Mouse (Mus musculus): Measurements from ENCODE around the gene Gchfr. TPM values are rescaled to one million over a fixed set of nuclear protein-coding genes. Genes with fewer than 3 reads are reported as not detected.

Gene Gchfr
- total RNA-seq, 1 experiment from 2014 or later: 35.4 TPM

DNA sequence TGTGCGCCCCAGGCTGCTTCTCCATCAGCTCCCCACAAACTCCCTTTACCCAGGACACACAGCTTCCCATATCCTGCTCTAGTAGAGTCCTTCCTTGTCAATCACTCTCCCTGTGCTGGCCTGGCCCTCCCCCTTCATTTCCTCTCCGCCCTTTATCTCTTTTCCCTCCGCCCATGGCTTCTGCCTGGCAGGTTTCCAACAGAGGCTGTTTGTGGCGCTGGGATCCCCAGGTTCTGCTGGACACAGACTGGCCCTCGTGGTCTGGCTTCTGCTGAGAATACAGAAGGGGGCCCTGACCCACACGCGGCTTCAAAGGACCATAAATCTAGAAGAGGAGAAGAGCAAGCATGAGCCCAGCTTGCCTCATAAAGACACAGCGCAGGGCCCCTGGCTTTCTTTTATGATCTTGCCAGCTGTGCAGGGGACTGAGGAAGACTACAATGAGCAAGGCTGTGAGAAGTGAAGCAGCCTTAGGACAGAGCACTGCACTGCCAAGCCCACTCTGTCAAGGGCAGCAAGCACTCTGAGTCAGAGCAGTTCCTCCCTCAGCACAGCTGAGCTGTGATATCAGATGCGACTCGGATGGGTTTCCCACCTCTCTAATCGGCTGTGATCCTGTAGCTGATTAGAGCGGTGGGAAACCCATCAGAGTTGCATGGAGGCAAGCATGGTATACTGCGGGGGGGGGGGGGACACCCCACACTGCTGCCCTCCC is 5.4 kb downstream of the Gchfr start:
- DNase-seq: peak; percentile 92

GRCm38 (mm10) chr2:119173991-119174651 is 6.5 kb downstream of the Gchfr start, which contains the start of gene Gm14137:
TSS of gene Gm14137 (plus strand) at chr2:119174509.
- peak; percentile 26 for DNase-seq

DNA sequence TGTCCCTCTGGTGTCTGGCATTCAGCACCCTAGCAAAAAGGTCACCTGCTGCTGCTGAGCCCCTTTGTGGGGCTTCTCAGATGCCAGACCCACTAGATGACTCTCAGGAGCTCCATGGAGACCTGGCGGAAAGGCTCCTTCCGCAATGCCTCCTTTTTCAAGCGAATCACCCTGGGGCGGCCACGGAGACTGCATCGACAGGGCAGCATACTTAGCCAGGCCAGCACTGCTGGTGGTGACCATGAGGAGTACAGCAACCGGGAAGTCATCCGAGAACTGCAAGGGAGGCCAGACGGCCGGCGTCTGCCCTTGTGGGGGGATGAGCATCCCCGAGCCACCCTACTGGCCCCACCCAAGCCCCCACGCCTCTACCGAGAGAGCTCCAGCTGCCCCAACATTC is 7.3 kb downstream of the Gchfr start:
- DNase-seq: no peak

DNA sequence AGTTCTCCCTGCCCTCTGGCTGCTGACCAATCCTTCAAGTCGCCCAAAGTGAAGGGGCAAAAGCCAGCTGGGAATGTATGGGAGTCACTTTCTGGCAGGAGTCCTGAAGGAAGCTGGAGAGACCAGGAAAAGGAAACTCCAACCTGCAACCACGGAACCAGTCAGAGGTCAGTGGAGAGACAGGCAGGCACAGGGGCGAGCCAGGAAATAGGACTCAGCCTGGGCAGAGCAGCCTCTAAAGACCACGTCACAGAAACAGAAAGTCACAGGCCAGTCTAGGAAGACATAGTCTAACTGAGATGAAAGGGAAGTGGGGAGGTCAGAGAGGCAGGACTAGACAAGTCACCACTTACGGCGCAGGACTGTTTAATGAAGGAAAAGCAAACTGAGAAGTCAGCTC is 8.0 kb downstream of the Gchfr start:
- DNase-seq: peak; percentile 34

- no peak for DNase-seq
These were observed 9.2 kb downstream of the Gchfr start for GRCm38 (mm10) chr2:119176761-119177160.

DNA sequence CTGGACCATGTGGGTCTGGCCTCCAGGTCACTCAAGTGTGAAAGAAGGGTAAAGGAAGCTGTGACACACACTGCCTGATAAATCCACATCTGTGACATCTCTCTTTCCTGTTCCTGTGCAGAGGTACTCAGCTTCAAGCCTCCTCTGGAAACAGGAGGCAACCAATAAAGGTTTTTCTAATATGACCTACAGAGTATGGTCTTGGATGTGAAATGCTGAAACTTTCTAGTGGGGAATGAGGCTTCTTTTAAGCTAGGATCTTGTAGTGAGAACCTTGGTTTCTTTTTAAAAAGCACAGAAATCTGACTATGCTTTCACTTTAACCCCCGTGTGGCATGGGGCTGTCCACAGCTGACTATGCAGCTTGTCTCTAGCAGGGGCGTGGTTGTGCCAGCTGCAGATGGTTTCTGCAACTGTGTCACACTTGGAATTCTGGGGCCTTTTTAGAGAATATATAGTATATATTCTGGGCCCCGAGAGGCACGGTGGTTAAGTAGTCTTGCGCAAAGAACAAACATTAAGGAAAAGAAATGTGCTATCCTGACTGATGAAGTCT is 9.9 kb downstream of the Gchfr start:
- no peak for DNase-seq

DNA sequence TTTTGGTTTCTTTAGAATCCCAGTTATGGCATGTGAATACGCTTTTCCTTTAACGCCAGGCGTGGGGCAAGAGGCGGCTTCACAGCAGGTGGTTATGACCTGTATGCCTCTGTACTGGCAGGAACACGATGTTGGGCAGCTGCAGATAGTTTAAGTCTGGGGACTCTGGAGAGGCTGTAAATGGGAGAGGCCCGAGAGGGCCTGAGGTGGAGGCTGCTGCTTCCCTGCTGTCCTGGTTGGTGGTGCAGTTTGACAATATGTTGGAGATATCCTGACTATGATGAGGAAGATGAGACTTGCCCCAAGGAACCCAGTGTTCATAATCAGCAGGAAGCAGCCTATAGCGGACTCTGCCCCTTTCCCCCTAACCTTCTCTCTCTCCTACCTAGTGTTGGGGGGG is 15.3 kb downstream of the Gchfr start:
- no peak for DNase-seq

- DNase-seq: peak; percentile 92
These were observed 21.6 kb downstream of the Gchfr start for GRCm38 (mm10) chr2:119189029-119189710.

GRCm38 (mm10) chr2:119190969-119191368 is 23.4 kb downstream of the Gchfr start:
- no peak for DNase-seq

- DNase-seq: no peak
These were observed 26.6 kb downstream of the Gchfr start for GRCm38 (mm10) chr2:119194140-119194539.

- DNase-seq: peak; percentile 24
These were observed 28.9 kb downstream of the Gchfr start for GRCm38 (mm10) chr2:119196316-119197108.

DNA sequence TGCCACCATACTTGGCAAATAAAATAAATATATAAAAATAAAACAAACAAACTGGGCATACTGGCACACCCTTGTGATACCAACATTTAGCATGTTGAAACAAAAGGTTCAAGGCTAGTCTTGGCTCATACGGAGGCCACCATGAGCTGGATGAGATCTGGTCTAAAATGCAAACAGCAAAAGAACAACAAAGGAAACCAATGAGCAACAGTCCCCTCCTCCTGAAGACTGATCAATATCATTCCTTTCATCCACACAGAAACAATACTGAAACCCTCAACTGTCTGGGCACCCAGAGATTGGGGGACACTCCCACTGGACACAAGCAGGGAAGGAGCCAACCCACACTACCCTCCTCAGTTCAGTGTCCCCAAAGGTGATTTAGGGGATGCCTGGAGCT is 29.9 kb downstream of the Gchfr start:
- no peak for DNase-seq

- DNase-seq: no peak
These were observed 30.5 kb downstream of the Gchfr start for GRCm38 (mm10) chr2:119198049-119198448.

GRCm38 (mm10) chr2:119198934-119199333 is 31.4 kb downstream of the Gchfr start:
- DNase-seq: no peak

- peak; percentile 49 for DNase-seq
These were observed 35.4 kb downstream of the Gchfr start for GRCm38 (mm10) chr2:119202914-119203453.

DNA sequence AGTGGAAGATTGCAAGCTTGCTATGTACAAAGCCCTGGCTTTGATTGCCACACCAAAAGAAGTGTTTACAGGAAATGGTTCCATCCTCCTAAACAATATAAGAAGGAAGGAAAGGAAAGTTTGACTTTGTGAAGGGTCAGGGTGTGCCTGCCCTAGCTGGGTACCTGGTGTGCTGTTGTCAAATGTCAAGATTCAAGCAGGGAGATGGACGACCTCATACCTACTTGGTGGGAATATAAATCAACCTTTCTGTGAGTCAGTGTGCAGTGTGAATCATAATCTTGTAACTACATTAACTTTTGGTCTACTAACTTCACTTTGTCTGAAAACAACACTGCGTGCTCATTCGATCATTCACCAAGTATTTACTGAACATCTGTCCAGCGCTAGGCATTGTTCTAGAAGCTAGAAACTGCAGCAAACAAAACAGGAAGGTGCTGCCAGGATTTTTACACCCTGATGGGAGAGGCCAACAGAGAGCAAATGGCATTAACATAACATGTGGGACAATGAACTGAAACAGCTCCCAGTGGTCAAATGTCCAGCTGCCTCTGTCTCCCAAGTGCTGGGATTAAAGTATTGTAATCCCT is 36.4 kb downstream of the Gchfr start:
- no peak for DNase-seq

GRCm38 (mm10) chr2:119207961-119208343 is 40.4 kb downstream of the Gchfr start:
- DNase-seq: no peak

GRCm38 (mm10) chr2:119208344-119209175 is 41.0 kb downstream of the Gchfr start, which contains the start of the genes Zfyve19 and Dnajc17:
TSS of gene Zfyve19 (plus strand) at chr2:119208617.
TSS of gene Dnajc17 (minus strand) at chr2:119208795.
- peak; percentile 97 for DNase-seq

GRCm38 (mm10) chr2:119209176-119209507 is 41.6 kb downstream of the Gchfr start:
- no peak for DNase-seq
